Mouse (Mus musculus): Measurements from ENCODE around the gene Gm6793. TPM values are rescaled to one million over a fixed set of nuclear protein-coding genes. Genes with fewer than 3 reads are reported as not detected.

Gm6793 gene
- not detected for total RNA-seq (2023)

DNA sequence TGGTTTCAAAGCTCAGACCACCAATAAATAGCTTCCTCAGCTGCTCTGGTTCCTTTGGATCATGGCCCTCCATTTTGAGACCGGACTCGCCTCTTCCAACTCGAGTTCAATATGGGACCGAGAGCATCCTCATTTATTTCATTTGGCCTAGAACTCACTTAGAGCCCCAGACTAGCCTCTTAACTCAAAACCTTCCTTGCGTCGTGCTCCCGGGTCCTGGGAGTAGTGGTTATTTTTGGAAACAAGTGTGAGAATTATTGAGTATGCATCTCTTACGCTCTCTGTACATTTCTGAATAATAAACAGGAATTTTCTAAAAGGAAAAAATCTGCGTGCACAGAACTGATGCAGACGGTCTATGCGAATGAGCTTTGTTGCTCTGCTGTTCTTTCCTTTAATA lies at the start of gene Gm6793:
Gene Gm6793, minus strand, starts transcription at position 101 of the 400 bp plus-strand sequence.

DNA sequence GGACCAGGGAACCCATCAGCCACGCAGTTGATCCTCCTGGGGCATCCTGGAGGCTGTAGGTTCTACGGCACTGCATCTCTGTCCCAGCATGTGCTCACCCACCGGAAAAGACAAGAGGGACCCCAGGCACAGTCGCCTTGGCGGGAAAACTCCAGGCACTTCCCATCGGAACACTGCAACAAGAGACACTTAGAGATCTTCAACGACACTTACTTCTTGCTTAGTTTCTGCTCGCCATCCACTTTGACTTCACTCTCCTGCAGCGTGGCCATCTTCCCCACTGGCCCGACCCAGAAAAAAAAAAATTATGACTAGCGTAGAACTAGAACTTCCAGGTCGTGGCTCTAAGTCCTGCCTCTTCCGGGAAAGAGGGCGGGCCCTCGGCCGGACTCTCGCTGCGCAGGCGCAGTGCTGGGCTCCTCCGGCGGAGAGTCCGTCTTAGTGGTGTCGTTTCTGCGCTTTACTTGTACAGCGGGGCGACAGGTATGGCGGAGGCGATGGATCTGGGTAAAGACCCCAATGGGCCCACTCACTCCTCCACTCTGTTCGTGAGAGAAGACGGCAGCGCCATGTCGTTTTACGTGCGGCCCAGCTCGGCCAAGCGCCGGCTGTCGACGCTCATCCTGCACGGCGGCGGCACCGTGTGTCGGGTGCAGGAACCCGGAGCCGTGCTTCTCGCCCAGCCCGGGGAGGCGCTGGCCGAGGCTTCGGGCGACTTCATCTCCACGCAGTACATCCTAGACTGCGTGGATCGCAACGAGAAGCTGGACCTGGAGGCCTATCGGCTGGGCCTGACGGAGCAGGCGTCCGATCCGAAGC lies 3.6 kb downstream of the Gm6793 start, which contains the start of the genes Kars and Terf2ip:
Gene Kars, minus strand, starts transcription at position 327 of the 819 bp plus-strand sequence.
Gene Terf2ip, plus strand, starts transcription at position 402 of the 819 bp plus-strand sequence.

DNA sequence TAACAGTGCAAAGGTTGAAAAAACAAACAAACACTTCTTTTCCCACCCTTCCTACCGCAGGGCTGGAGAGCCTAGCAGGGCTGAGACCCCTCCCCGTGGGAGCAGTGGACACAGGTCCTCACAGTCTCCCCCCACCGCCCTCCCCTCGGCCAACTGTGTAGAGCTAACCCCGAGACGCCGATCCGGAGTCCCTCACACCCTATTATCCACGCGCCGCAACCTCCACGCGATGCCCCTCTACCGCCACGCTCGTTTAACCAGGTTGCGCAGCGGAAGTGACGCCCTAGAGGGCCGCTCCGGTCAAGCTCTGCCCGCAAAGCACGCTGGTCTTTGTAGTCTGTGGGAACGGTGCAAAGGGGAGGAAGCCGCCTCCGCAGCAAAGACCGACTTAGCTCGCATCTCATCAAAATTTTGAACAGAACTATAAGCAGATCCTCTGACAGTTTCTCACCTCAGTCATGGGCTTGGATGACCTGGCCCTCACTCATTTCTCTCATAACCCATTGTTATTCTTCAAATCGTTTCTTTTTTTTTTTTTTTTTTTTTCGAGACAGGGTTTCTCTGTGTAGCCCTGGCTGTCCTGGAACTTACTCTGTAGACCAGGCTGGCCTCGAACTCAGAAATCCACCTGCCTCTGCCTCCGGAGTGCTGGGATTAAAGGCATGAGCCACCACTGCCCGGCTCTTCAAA lies 22.7 kb downstream of the Gm6793 start, which contains the start of gene Adat1:
Gene Adat1, minus strand, starts transcription at position 290 of the 690 bp plus-strand sequence.

Other genes with a start within 250 kb of the Gm6793 start
- gene Cfdp1, start 160.7 kb downstream of the Gm6793 start, total RNA-seq (2023): 37.8 TPM
- gene Tmem170, start 138.3 kb downstream of the Gm6793 start, total RNA-seq (2023): 2.0 TPM
- not detected for gene Chst5, start 104.6 kb downstream of the Gm6793 start, total RNA-seq (2023)
- gene Tmem231, start 81.2 kb downstream of the Gm6793 start, total RNA-seq (2023): 1.1 TPM
- 109 TPM for gene Gabarapl2, start 74.3 kb downstream of the Gm6793 start, total RNA-seq (2023)
- 3.3 TPM for gene Adat1, start 22.7 kb downstream of the Gm6793 start, total RNA-seq (2023)
- 64.5 TPM for gene Kars, start 3.7 kb downstream of the Gm6793 start, total RNA-seq (2023)
- gene Terf2ip, start 3.6 kb downstream of the Gm6793 start, total RNA-seq (2023): 13.5 TPM

Measured in CD4-positive naive resting alpha-beta T cell, adult 76 days (primary cell).